Mouse (Mus musculus): ENCODE data around the gene Smarcd1. TPM values are rescaled to one million over a fixed set of nuclear protein-coding genes. Genes with fewer than 3 reads are reported as not detected.
A peak's percentile ranks its signal among the peaks of the same experiment; 100 is the strongest.
"Not testable (repeated sequence)": the region's sequence is repeated elsewhere in the genome, so short reads cannot be mapped to it uniquely, and the experiment has no call there.

The Smarcd1 gene
- polyA plus RNA-seq, 1 experiment = 30.9 TPM

- Histone ChIP-seq H3K27me3 (ENCODE audit: control insufficient read depth, insufficient read depth, low read length) (no peaks in the 10 kb centered on the region), H3K4me1 (ENCODE audit: control insufficient read depth, insufficient read depth, low read length) (peaks cover 18% of the 10 kb centered on the region), H3K36me3 (ENCODE audit: control insufficient read depth, insufficient read depth, low read length) (no peaks in the 10 kb centered on the region), H3K27ac (ENCODE audit: control insufficient read depth, insufficient read depth, low read depth, low read length) (no peak overlapping the region), H3K4me3 (ENCODE audit: control insufficient read depth, low read depth, low read length) (no peak overlapping the region)
- no peak for TF ChIP-seq POLR2A (IDR thresholded peaks at IDR 0.05; ENCODE audit: control insufficient read depth, low read depth, low read length)
- no peak for TF ChIP-seq CTCF (IDR thresholded peaks at IDR 0.05; ENCODE audit: control insufficient read depth, insufficient read depth, insufficient replicate concordance, low read depth, low read length)
Observed at GRCm38 (mm10) chr15:99721921-99722743, 20.2 kb downstream of the Smarcd1 start.

GRCm38 (mm10) chr15:99723120-99723514, 21.2 kb downstream of the Smarcd1 start:
- H3K4me1 ChIP-seq (ENCODE audit: control insufficient read depth, insufficient read depth, low read length) = peaks cover 17% of the 10 kb centered on the region
- no peak overlapping the region for H3K4me3 ChIP-seq (ENCODE audit: control insufficient read depth, low read depth, low read length)
- TF ChIP-seq POLR2A (IDR thresholded peaks at IDR 0.05; ENCODE audit: control insufficient read depth, low read depth, low read length) (no peak), CTCF (IDR thresholded peaks at IDR 0.05; ENCODE audit: control insufficient read depth, insufficient read depth, insufficient replicate concordance, low read depth, low read length) (no peak)
- no peaks in the 10 kb centered on the region for H3K27me3 ChIP-seq (ENCODE audit: control insufficient read depth, insufficient read depth, low read length)
- no peak overlapping the region; the same call in 1 of the 2 replicates for H3K27ac ChIP-seq (ENCODE audit: control insufficient read depth, insufficient read depth, low read depth, low read length)
- H3K36me3 ChIP-seq (ENCODE audit: control insufficient read depth, insufficient read depth, low read length) = no peaks in the 10 kb centered on the region

DNA sequence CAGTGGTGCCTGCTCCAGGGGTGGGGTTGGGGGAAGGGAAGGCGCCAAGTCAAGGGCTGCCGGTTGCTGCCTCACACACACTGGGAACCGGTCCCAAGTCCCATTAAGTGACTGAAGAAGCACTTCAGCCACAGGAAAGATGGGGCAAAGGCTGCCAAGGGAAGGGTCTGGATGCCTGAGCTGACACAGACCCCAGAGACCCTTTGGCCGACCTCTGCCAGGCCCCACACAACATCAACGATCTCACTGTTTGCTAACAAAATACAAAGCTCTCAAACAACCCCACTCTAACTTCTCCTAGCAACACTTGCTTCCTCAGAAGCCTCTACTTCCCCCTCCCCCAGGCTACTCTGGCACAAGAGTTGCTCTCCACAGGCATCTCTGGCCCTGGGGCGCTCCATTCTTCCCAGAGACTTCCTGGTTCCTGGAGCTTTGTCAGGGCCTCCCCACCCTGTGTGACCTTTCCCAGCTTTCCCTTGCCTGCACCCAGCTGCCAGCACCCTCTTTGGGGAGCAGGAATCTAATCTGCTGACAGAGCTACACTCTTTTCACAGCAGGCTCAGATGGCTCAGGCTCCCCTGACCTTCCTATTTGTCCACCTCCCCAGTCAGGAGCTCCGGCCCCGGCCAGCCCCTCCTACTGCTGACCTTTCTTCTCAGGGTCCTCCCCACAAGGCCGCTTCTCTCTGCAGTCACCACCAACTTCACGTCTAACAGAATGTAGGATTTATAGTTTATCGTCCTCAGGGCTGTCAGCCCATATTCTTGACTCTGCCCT, 21.8 kb downstream of the Smarcd1 start:
- Histone ChIP-seq H3K36me3 (ENCODE audit: control insufficient read depth, insufficient read depth, low read length) (no peaks in the 10 kb centered on the region), H3K27ac (ENCODE audit: control insufficient read depth, insufficient read depth, low read depth, low read length) (peak overlapping the region; percentile 82), H3K4me3 (ENCODE audit: control insufficient read depth, low read depth, low read length) (no peak overlapping the region), H3K4me1 (ENCODE audit: control insufficient read depth, insufficient read depth, low read length) (peaks cover 15% of the 10 kb centered on the region), H3K27me3 (ENCODE audit: control insufficient read depth, insufficient read depth, low read length) (no peaks in the 10 kb centered on the region)
- no peak for TF ChIP-seq CTCF (IDR thresholded peaks at IDR 0.05; ENCODE audit: control insufficient read depth, insufficient read depth, insufficient replicate concordance, low read depth, low read length)
- no peak for TF ChIP-seq POLR2A (IDR thresholded peaks at IDR 0.05; ENCODE audit: control insufficient read depth, low read depth, low read length)

GRCm38 (mm10) chr15:99724292-99725021, 22.5 kb downstream of the Smarcd1 start:
- Histone ChIP-seq H3K27ac (ENCODE audit: control insufficient read depth, insufficient read depth, low read depth, low read length) (peak overlapping the region; percentile 82), H3K27me3 (ENCODE audit: control insufficient read depth, insufficient read depth, low read length) (no peaks in the 10 kb centered on the region), H3K4me3 (ENCODE audit: control insufficient read depth, low read depth, low read length) (no peak overlapping the region; the same call in 1 of the 2 replicates), H3K4me1 (ENCODE audit: control insufficient read depth, insufficient read depth, low read length) (peaks cover 15% of the 10 kb centered on the region), H3K36me3 (ENCODE audit: control insufficient read depth, insufficient read depth, low read length) (no peaks in the 10 kb centered on the region)
- TF ChIP-seq POLR2A (IDR thresholded peaks at IDR 0.05; ENCODE audit: control insufficient read depth, low read depth, low read length) (no peak), CTCF (IDR thresholded peaks at IDR 0.05; ENCODE audit: control insufficient read depth, insufficient read depth, insufficient replicate concordance, low read depth, low read length) (no peak)

- no peaks in the 10 kb centered on the region for H3K36me3 ChIP-seq (ENCODE audit: control insufficient read depth, insufficient read depth, low read length)
- peak within 1 kb of the TSS; percentile 82 for H3K27ac ChIP-seq (ENCODE audit: control insufficient read depth, insufficient read depth, low read depth, low read length)
Observed at GRCm38 (mm10) chr15:99725341-99726155, 23.6 kb downstream of the Smarcd1 start, which contains the start of gene Cox14. TSS of gene Cox14 (plus strand) at chr15:99725618.

DNA sequence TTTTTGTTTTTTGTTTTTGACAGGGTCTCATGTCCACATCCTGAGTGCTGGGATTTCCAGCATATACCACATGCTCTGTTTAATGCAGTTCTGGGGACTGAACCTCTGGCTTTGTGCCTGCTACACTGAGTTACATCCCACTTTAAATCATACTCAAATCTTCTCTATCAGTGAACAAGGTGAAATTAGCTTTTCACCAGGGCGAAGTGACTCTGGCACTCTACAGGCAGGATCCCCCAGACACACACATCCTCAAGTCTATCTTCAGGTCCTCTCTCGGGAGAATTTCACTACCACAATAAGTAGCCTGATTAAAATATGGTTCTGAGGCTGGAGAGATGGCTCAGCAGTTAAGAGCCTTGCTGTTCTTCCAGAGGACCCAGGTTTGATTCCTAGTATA, 24.6 kb downstream of the Smarcd1 start:
- TF ChIP-seq CTCF (IDR thresholded peaks at IDR 0.05; ENCODE audit: control insufficient read depth, insufficient read depth, insufficient replicate concordance, low read depth, low read length) (no peak), POLR2A (IDR thresholded peaks at IDR 0.05; ENCODE audit: control insufficient read depth, low read depth, low read length) (no peak)
- H3K27ac ChIP-seq (ENCODE audit: control insufficient read depth, insufficient read depth, low read depth, low read length) = no peak overlapping the region
- no peaks in the 10 kb centered on the region for H3K36me3 ChIP-seq (ENCODE audit: control insufficient read depth, insufficient read depth, low read length)
- H3K4me3 ChIP-seq (ENCODE audit: control insufficient read depth, low read depth, low read length) = no peak overlapping the region
- peaks cover 15% of the 10 kb centered on the region for H3K4me1 ChIP-seq (ENCODE audit: control insufficient read depth, insufficient read depth, low read length)
- H3K27me3 ChIP-seq (ENCODE audit: control insufficient read depth, insufficient read depth, low read length) = no peaks in the 10 kb centered on the region

More at GRCm38 (mm10) chr15:99725341-99726155, 23.6 kb downstream of the Smarcd1 start, which contains the start of gene Cox14:
- TF ChIP-seq CTCF (IDR thresholded peaks at IDR 0.05; ENCODE audit: control insufficient read depth, insufficient read depth, insufficient replicate concordance, low read depth, low read length) = peak; percentile 99
- peak; percentile 71 for TF ChIP-seq POLR2A (IDR thresholded peaks at IDR 0.05; ENCODE audit: control insufficient read depth, low read depth, low read length)
- peaks cover 15% of the 10 kb centered on the region for H3K4me1 ChIP-seq (ENCODE audit: control insufficient read depth, insufficient read depth, low read length)
- peak within 1 kb of the TSS; percentile 93 for H3K4me3 ChIP-seq (ENCODE audit: control insufficient read depth, low read depth, low read length)
- H3K27me3 ChIP-seq (ENCODE audit: control insufficient read depth, insufficient read depth, low read length) = no peaks in the 10 kb centered on the region

- H3K36me3 ChIP-seq (ENCODE audit: control insufficient read depth, insufficient read depth, low read length); H3K27me3 ChIP-seq (ENCODE audit: control insufficient read depth, insufficient read depth, low read length); H3K4me3 ChIP-seq (ENCODE audit: control insufficient read depth, low read depth, low read length); H3K27ac ChIP-seq (ENCODE audit: control insufficient read depth, insufficient read depth, low read depth, low read length): not testable (repeated sequence)
- peaks cover 15% of the 10 kb centered on the region for H3K4me1 ChIP-seq (ENCODE audit: control insufficient read depth, insufficient read depth, low read length)
Observed at GRCm38 (mm10) chr15:99727039-99727438, 25.1 kb downstream of the Smarcd1 start.

All from testis, adult 2 months (tissue).